Mouse (Mus musculus) MEL (cell line): ENCODE data around the gene Gm20458. TPM values are rescaled to one million over a fixed set of nuclear protein-coding genes. Genes with fewer than 3 reads are reported as not detected.

ENCODE experiments used
- DNase-seq: peaks from one replicate; pipeline ENCODE4 v3.0.0; 2011; ENCODE audit warnings: low read depth, low spot score
- H3K27ac ChIP-seq: 2 replicates; pipeline ENCODE4 v1.5.1; 2012; ENCODE audit warnings: low read depth, mild to moderate bottlenecking, control low read depth, low read length, moderate library complexity; ENCODE audit not compliant: control insufficient read depth
- H3K27me3 ChIP-seq, 2 experiments: fragments of 150-350 bp in 1 of 2; sonication (generic) in 1 of 2; 2 replicates each; pipeline ENCODE4 v1.6.1; 2012; ENCODE audit warnings: low read length in 2 of 2, mild to moderate bottlenecking in 2 of 2, improper control_type of control experiment in 1 of 2, moderate library complexity in 1 of 2; ENCODE audit not compliant: insufficient read depth in 2 of 2, control insufficient read depth in 1 of 2
- H3K36me3 ChIP-seq, 2 experiments: 2 replicates each; pipeline ENCODE4 v1.6.1; 2012 to 2014; ENCODE audit warnings: low read length in 2 of 2, improper control_type of control experiment in 1 of 2, inconsistent platforms in 1 of 2, mild to moderate bottlenecking in 1 of 2; ENCODE audit not compliant: insufficient read depth in 2 of 2, control insufficient read depth in 1 of 2
- H3K4me1 ChIP-seq, 2 experiments: fragments of 150-350 bp in 1 of 2; sonication (generic) in 1 of 2; 2 replicates each; pipeline ENCODE4 v1.6.1; 2012; ENCODE audit warnings: low read length in 2 of 2, improper control_type of control experiment in 1 of 2, mild to moderate bottlenecking in 1 of 2; ENCODE audit not compliant: insufficient read depth in 2 of 2, control insufficient read depth in 1 of 2
- H3K4me3 ChIP-seq, 2 experiments: fragments of 150-350 bp in 1 of 2; sonication (generic) in 1 of 2; 2 replicates each; pipeline ENCODE4 v1.5.1; 2012; ENCODE audit warnings: low read depth in 2 of 2, low read length in 2 of 2, mild to moderate bottlenecking in 2 of 2, moderate library complexity in 2 of 2, control low read depth in 1 of 2, improper control_type of control experiment in 1 of 2; ENCODE audit not compliant: control insufficient read depth in 1 of 2, insufficient read depth in 1 of 2
- H3K79me2 ChIP-seq: 2 replicates; pipeline ENCODE4 v1.6.1; 2012; ENCODE audit warnings: mild to moderate bottlenecking, low read length, moderate library complexity; ENCODE audit not compliant: control insufficient read depth, poor library complexity, insufficient read depth
- H3K9ac ChIP-seq: 2 replicates; pipeline ENCODE4 v1.6.1; 2012; ENCODE audit warnings: low read depth, mild to moderate bottlenecking, control low read depth, low read length, moderate library complexity; ENCODE audit not compliant: control insufficient read depth, poor library complexity, severe bottlenecking
- H3K9me3 ChIP-seq: fragments of 150-350 bp; sonication (generic); replicated peaks from 2 replicates; pipeline ENCODE4 v1.6.1; 2012; ENCODE audit warnings: mild to moderate bottlenecking, low read length, improper control_type of control experiment, moderate library complexity; ENCODE audit not compliant: insufficient read depth
- CTCF ChIP-seq, 3 experiments: IDR thresholded peaks in 2 of 3; conservative IDR thresholded peaks in 1 of 3; 2 replicates each; pipeline ENCODE4 v1.5.1; 2011 to 2012; ENCODE audit warnings: low read length in 3 of 3, low read depth in 2 of 3, mild to moderate bottlenecking in 2 of 3, improper control_type of control experiment in 1 of 3, inconsistent platforms in 1 of 3, mixed read lengths in 1 of 3, moderate library complexity in 1 of 3; ENCODE audit not compliant: control insufficient read depth in 1 of 3, insufficient read depth in 1 of 3, poor library complexity in 1 of 3, severe bottlenecking in 1 of 3
- ELF1 ChIP-seq: IDR thresholded peaks from 2 replicates; pipeline ENCODE4 v1.6.1; 2014; ENCODE audit warnings: low read depth, mild to moderate bottlenecking, inconsistent platforms, low read length, improper control_type of control experiment, moderate library complexity
- GATA1 ChIP-seq: IDR thresholded peaks from 2 replicates; pipeline ENCODE4 v1.6.1; 2011; ENCODE audit warnings: low read depth, low read length, improper control_type of control experiment
- MAX ChIP-seq: IDR thresholded peaks from 2 replicates; pipeline ENCODE4 v1.6.1; 2011; ENCODE audit warnings: low read length, improper control_type of control experiment
- MXI1 ChIP-seq: IDR thresholded peaks from 2 replicates; pipeline ENCODE4 v1.6.1; 2011; ENCODE audit warnings: mild to moderate bottlenecking, low read depth, low read length, improper control_type of control experiment
- NRF1 ChIP-seq: IDR thresholded peaks from 2 replicates; pipeline ENCODE4 v1.6.1; 2014; ENCODE audit warnings: low read depth, mild to moderate bottlenecking, inconsistent platforms, low read length, improper control_type of control experiment, moderate library complexity; ENCODE audit not compliant: poor library complexity, insufficient read depth, severe bottlenecking
- POLR2A ChIP-seq, 2 experiments: IDR thresholded peaks; 2 replicates each; pipeline ENCODE4 v1.6.1; 2011 to 2012; ENCODE audit warnings: low read length in 2 of 2, mild to moderate bottlenecking in 2 of 2, control low read depth in 1 of 2, improper control_type of control experiment in 1 of 2, low read depth in 1 of 2, moderate library complexity in 1 of 2; ENCODE audit not compliant: control insufficient read depth in 1 of 2, insufficient read depth in 1 of 2, poor library complexity in 1 of 2
- POLR2AphosphoS2 ChIP-seq: IDR thresholded peaks from 2 replicates; pipeline ENCODE4 v1.6.1; 2011; ENCODE audit warnings: low read length, improper control_type of control experiment
- POLR2AphosphoS5 ChIP-seq: IDR thresholded peaks from 2 replicates; pipeline ENCODE4 v1.6.1; 2012; ENCODE audit warnings: low read depth, borderline replicate concordance, mild to moderate bottlenecking, inconsistent platforms, low read length, moderate library complexity, mixed read lengths
- RAD21 ChIP-seq: IDR thresholded peaks from 2 replicates; pipeline ENCODE4 v1.6.1; 2011; ENCODE audit warnings: mild to moderate bottlenecking, low read depth, low read length, improper control_type of control experiment
- TBP ChIP-seq: IDR thresholded peaks from 2 replicates; pipeline ENCODE4 v1.8.0; 2011; ENCODE audit warnings: low read depth, low read length, improper control_type of control experiment
- USF1 ChIP-seq: IDR thresholded peaks from 2 replicates; pipeline ENCODE4 v1.6.1; 2014; ENCODE audit warnings: low read depth, mild to moderate bottlenecking, inconsistent platforms, low read length, improper control_type of control experiment, moderate library complexity
- USF2 ChIP-seq, 2 experiments: IDR thresholded peaks; 2 replicates each; pipeline ENCODE4 v1.6.1; 2011 to 2012; ENCODE audit warnings: improper control_type of control experiment in 2 of 2, low read length in 2 of 2, borderline replicate concordance in 1 of 2, inconsistent platforms in 1 of 2, low read depth in 1 of 2, mild to moderate bottlenecking in 1 of 2; ENCODE audit not compliant: insufficient read depth in 1 of 2
- ZNF384 ChIP-seq: IDR thresholded peaks from 2 replicates; pipeline ENCODE4 v1.6.1; 2012; ENCODE audit warnings: low read depth, mild to moderate bottlenecking, inconsistent platforms, low read length, improper control_type of control experiment
- polyA plus RNA-seq, 2 experiments: library from polyadenylated mRNA; stranded (reverse) in 1 of 2; unstranded in 1 of 2; fragments of >175 nt in 1 of 2; fragments of >200 nt in 1 of 2; gene quantifications; 2 replicates each; pipeline versions ENCODE4 v1.2.1 to v1.2.4; 2012; ENCODE audit warnings: low replicate concordance in 2 of 2, low read depth in 1 of 2; ENCODE audit not compliant: insufficient read length in 2 of 2, insufficient read depth in 1 of 2, missing spikeins in 1 of 2
- total RNA-seq: library from RNA; depleted of rRNA; stranded (reverse); fragments of 300-350 nt; gene quantifications from 2 replicates; pipeline ENCODE4 v1.2.3, GENCODE M21; 2012

Gene Gm20458
- total and polyA plus RNA-seq, 3 experiments: 1.0 to 19.2 TPM; not detected in 1

DNA sequence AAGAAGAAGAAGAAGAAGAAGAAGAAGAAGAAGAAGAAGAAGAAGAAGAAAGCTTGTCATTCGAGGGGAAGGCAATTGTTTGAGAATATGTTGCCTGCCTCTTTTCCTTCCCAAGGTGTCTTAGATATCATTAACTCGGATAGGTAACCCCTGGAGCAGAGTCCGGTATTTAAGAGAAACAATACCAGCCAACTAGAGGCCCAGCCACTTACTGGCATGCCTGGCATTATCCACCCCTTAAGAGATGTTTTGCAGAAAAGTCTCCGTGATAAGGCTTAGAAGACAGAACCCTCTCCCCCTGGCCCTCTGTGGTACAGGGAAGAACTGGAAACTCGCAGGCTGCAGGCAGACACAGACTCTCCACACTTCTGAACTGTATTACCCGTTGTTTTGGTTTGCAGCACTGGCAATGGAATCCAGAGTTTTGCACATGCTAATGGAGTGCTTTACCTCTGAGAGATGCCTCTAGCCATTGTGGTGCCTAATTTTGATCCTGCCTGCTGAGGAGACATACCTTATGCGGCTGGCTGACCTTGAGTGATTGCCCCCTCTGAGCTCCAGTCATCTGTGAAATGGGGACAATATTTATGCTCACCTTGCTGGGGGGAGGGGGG is 6.8 kb upstream of the Gm20458 start:
- no peak for DNase-seq
- H3K27me3 ChIP-seq: peaks cover 12 to 26% of the 10 kb centered on the region in 2 experiments

DNA sequence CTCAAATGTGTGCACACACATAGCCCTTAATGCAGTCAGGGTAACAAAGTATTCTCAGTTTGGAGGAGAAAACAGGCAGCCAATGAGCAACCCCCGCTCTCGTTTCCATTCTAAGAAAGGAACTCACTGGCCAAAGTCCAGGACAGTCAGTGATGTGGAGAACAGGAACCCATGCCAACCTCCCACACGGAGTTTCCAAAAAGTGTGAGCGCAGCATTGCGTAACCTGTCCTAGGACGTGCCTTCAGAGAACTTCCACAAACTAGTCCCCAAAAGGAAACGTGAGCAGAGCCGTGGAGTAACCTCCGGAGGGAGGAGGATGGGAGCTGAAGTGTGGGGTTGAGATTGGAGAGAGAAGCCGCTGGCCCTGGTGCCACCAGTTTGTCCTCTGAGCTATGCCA is 5.9 kb upstream of the Gm20458 start:
- no peak for DNase-seq
- peaks cover 10 to 19% of the 10 kb centered on the region in 2 experiments for H3K27me3 ChIP-seq
- no peaks in the 10 kb centered on the region for H3K36me3 ChIP-seq
- H3K79me2 ChIP-seq: no peaks in the 10 kb centered on the region
- no peaks in the 10 kb centered on the region for H3K4me1 ChIP-seq
- TF ChIP-seq CTCF (IDR thresholded peaks at IDR 0.05 in 2 of 3, conservative IDR thresholded peaks at IDR 0.05 in 1 of 3; ENCODE audit: control insufficient read depth in 1 of 3, insufficient read depth in 1 of 3, low read depth in 2 of 3, low read length in 3 of 3, poor library complexity in 1 of 3, severe bottlenecking in 1 of 3) (no peak), POLR2A (IDR thresholded peaks at IDR 0.05; ENCODE audit: control insufficient read depth in 1 of 2, insufficient read depth in 1 of 2, low read depth in 1 of 2, low read length in 2 of 2, poor library complexity in 1 of 2) (no peak), RAD21 (no peak), MXI1 (no peak)
- no peak overlapping the region for H3K9ac ChIP-seq
- H3K27ac ChIP-seq: no peak overlapping the region
- no peaks in the 10 kb centered on the region for H3K9me3 ChIP-seq
- H3K4me3 ChIP-seq: no peak overlapping the region

More for the DNA sequence above, 6.8 kb upstream of the Gm20458 start:
- no peaks in the 10 kb centered on the region for H3K79me2 ChIP-seq
- no peak overlapping the region for H3K9ac ChIP-seq
- no peaks in the 10 kb centered on the region for H3K9me3 ChIP-seq
- TF ChIP-seq MAX (no peak), TBP (no peak), GATA1 (no peak), USF2 (IDR thresholded peaks at IDR 0.05; ENCODE audit: borderline replicate concordance in 1 of 2, insufficient read depth in 1 of 2, low read depth in 1 of 2, low read length in 2 of 2) (no peak), POLR2AphosphoS5 (no peak), NRF1 (no peak), POLR2AphosphoS2 (no peak), ELF1 (no peak), RAD21 (no peak), USF1 (no peak), ZNF384 (no peak)
- no peak overlapping the region for H3K27ac ChIP-seq
- H3K36me3 ChIP-seq: no peaks in the 10 kb centered on the region
- H3K4me3 ChIP-seq: no peak overlapping the region
- H3K4me1 ChIP-seq: no peaks in the 10 kb centered on the region
